Mouse (Mus musculus): ENCODE data around the gene Mboat2. TPM values are rescaled to one million over a fixed set of nuclear protein-coding genes. Genes with fewer than 3 reads are reported as not detected.

Mboat2 gene
- polyA plus RNA-seq, 1 experiment from 2014 or later: 51.7 TPM

DNA sequence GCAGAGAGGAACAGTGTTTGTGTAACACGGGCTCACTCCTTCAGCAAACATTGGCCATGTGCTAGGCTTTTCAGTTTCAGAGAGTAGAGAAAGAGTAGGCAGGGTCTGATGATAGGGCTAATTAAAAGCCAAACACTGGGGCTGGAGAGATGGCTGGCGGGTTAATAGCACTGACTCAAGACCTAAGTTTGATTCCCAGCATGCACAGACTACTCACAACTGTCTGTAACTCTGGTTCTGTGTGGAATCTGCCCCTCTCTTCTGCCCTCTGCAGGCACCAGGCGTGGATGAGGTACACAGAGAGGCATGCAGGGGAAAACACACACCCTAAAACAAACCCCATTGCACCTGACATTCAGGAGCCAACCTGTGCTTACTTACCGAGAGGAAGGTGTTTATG lies 14.7 kb downstream of the Mboat2 start:
- peaks cover 21% of the 10 kb centered on the region for H3K4me1 ChIP-seq (ENCODE audit: control insufficient read depth, insufficient read depth, low read length)
- H3K27me3 ChIP-seq (ENCODE audit: control insufficient read depth, insufficient read depth, low read length): no peaks in the 10 kb centered on the region
- ATAC-seq (ENCODE audit: insufficient number of reproducible peaks, low FRiP score, low TSS enrichment, low read depth): no peak
- H3K9me3 ChIP-seq (ENCODE audit: control insufficient read depth, low read length): no peaks in the 10 kb centered on the region
- H3K4me2 ChIP-seq (ENCODE audit: low read depth, severe bottlenecking): no peak overlapping the region
- DNase-seq (ENCODE audit: low spot score): no peak
- no peak overlapping the region for H3K4me3 ChIP-seq (ENCODE audit: low read depth, low read length)
- H3K36me3 ChIP-seq (ENCODE audit: control insufficient read depth, insufficient read depth, low read length): no peaks in the 10 kb centered on the region
- no peak overlapping the region for H3K9ac ChIP-seq (ENCODE audit: low read length)
- WGBS: 72% methylated on average over 4 of the region's 4 CpGs
- H3K27ac ChIP-seq (replicated peaks; ENCODE audit: low read depth, low read length): no peak overlapping the region

DNA sequence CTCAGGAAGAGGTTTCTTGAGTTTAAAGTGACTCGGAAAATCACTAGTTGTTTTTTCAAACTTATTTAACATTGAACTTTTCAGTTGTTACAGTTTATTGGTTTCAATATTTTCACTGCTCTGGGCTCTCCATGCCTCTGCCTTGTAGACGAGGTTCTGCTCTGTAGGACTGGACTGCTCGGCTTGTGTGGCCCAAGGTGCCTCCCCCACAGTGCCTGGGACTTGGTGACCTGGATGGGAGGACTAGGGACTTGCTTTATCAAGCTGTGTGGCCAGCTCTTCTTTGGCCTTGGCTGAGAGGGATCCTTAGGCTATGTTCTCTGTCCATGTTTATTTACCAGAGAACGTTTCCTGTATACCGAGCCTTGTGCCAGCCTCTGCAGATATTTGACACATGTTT lies 17.4 kb downstream of the Mboat2 start:
- H3K27me3 ChIP-seq (ENCODE audit: control insufficient read depth, insufficient read depth, low read length): no peaks in the 10 kb centered on the region
- DNase-seq (ENCODE audit: low spot score) (no peak), ATAC-seq (ENCODE audit: insufficient number of reproducible peaks, low FRiP score, low TSS enrichment, low read depth) (no peak)
- H3K9me3 ChIP-seq (ENCODE audit: control insufficient read depth, low read length): no peaks in the 10 kb centered on the region
- WGBS: 80% methylated on average over 5 of the region's 5 CpGs
- H3K27ac ChIP-seq (replicated peaks; ENCODE audit: low read depth, low read length): no peak overlapping the region
- H3K36me3 ChIP-seq (ENCODE audit: control insufficient read depth, insufficient read depth, low read length): no peaks in the 10 kb centered on the region
- peaks cover 9% of the 10 kb centered on the region for H3K4me1 ChIP-seq (ENCODE audit: control insufficient read depth, insufficient read depth, low read length)
- H3K9ac ChIP-seq (ENCODE audit: low read length): no peak overlapping the region
- no peak overlapping the region for H3K4me3 ChIP-seq (ENCODE audit: low read depth, low read length)
- no peak overlapping the region for H3K4me2 ChIP-seq (ENCODE audit: low read depth, severe bottlenecking)

DNA sequence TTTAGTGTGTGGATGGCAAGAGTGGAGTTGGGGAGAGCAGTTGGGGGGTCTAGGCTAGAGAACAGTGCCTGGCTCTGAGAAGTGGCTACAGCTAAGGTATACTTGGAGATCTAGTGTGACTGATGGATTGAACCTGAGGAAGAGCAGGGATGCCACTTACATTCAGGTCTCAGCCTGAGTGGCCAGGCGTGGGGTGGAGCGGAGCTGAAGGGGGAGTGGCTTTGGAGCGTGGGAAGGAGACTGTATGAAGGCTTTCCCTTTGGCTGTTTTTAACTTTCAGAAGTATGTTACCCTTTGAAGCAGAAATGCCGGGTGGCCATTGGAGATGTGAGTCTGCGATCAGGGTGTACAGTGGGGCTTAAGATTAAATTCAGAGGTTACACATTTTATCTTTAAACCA lies 26.7 kb downstream of the Mboat2 start:
- ATAC-seq (ENCODE audit: insufficient number of reproducible peaks, low FRiP score, low TSS enrichment, low read depth): no peak
- Histone ChIP-seq H3K4me2 (ENCODE audit: low read depth, severe bottlenecking) (no peak overlapping the region), H3K4me3 (ENCODE audit: low read depth, low read length) (no peak overlapping the region), H3K27me3 (ENCODE audit: control insufficient read depth, insufficient read depth, low read length) (no peaks in the 10 kb centered on the region), H3K4me1 (ENCODE audit: control insufficient read depth, insufficient read depth, low read length) (peaks cover 4% of the 10 kb centered on the region; the same call in 1 of the 2 replicates), H3K9ac (ENCODE audit: low read length) (no peak overlapping the region), H3K27ac (replicated peaks; ENCODE audit: low read depth, low read length) (no peak overlapping the region), H3K36me3 (ENCODE audit: control insufficient read depth, insufficient read depth, low read length) (no peaks in the 10 kb centered on the region), H3K9me3 (ENCODE audit: control insufficient read depth, low read length) (no peaks in the 10 kb centered on the region)
- WGBS: 92% methylated on average over 5 of the region's 5 CpGs
- no peak for DNase-seq (ENCODE audit: low spot score)

DNA sequence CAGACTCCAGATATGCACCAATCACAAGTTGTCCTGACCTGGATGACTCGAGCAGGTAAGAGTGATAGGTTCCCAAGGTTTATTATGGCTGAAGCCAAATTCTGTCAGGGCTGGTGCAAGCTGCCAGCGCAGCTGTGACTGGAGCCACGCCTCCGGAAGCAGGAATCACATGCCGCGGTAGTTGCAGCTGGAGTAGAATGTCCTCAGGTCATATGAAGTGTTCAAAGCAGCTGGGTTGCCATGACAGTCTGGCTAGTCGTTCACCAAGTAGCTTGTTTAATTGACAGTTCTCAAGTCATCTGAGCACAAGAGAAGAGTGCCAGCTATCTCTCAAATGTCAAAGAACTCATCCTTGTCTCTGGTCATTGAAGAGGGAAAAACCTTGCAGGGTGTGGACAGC lies 28.7 kb downstream of the Mboat2 start:
- WGBS: 67% methylated on average over 7 of the region's 7 CpGs

DNA sequence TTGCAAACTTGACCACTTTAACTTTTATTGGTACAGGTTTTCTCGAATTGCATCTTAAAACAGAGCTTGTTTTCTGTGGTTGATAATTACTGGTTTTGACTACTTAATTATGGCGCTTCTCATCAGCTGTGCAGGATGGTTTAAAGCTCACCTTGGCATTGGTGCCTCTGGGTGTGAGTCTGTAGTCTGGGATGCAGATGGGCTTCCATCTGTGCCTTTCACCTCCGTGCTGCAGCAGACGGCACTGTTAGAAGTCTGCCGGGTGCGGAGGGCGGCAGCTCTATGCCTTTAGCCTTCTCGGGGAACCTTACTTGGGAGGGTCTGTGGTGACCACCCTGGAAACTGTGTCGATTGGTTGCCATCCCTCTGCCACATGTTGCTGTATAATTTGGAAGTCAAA lies 29.8 kb downstream of the Mboat2 start:
- no peak overlapping the region for H3K27ac ChIP-seq (replicated peaks; ENCODE audit: low read depth, low read length)
- H3K9ac ChIP-seq (ENCODE audit: low read length): no peak overlapping the region
- ATAC-seq (ENCODE audit: insufficient number of reproducible peaks, low FRiP score, low TSS enrichment, low read depth) (no peak), DNase-seq (ENCODE audit: low spot score) (no peak)
- H3K9me3 ChIP-seq (ENCODE audit: control insufficient read depth, low read length): no peaks in the 10 kb centered on the region
- 82% methylated on average over 9 of the region's 9 CpGs for WGBS
- peaks cover 4% of the 10 kb centered on the region; the same call in 1 of the 2 replicates for H3K4me1 ChIP-seq (ENCODE audit: control insufficient read depth, insufficient read depth, low read length)
- H3K4me3 ChIP-seq (ENCODE audit: low read depth, low read length): no peak overlapping the region
- no peaks in the 10 kb centered on the region for H3K36me3 ChIP-seq (ENCODE audit: control insufficient read depth, insufficient read depth, low read length)
- no peaks in the 10 kb centered on the region for H3K27me3 ChIP-seq (ENCODE audit: control insufficient read depth, insufficient read depth, low read length)
- no peak overlapping the region for H3K4me2 ChIP-seq (ENCODE audit: low read depth, severe bottlenecking)

More for the DNA sequence above, 28.7 kb downstream of the Mboat2 start:
- Histone ChIP-seq H3K4me1 (ENCODE audit: control insufficient read depth, insufficient read depth, low read length) (peaks cover 4% of the 10 kb centered on the region; the same call in 1 of the 2 replicates), H3K27me3 (ENCODE audit: control insufficient read depth, insufficient read depth, low read length) (no peaks in the 10 kb centered on the region), H3K4me3 (ENCODE audit: low read depth, low read length) (no peak overlapping the region), H3K9me3 (ENCODE audit: control insufficient read depth, low read length) (no peaks in the 10 kb centered on the region), H3K4me2 (ENCODE audit: low read depth, severe bottlenecking) (no peak overlapping the region), H3K36me3 (ENCODE audit: control insufficient read depth, insufficient read depth, low read length) (no peaks in the 10 kb centered on the region), H3K9ac (ENCODE audit: low read length) (no peak overlapping the region), H3K27ac (replicated peaks; ENCODE audit: low read depth, low read length) (no peak overlapping the region)
- DNase-seq (ENCODE audit: low spot score) (no peak), ATAC-seq (ENCODE audit: insufficient number of reproducible peaks, low FRiP score, low TSS enrichment, low read depth) (no peak)

DNA sequence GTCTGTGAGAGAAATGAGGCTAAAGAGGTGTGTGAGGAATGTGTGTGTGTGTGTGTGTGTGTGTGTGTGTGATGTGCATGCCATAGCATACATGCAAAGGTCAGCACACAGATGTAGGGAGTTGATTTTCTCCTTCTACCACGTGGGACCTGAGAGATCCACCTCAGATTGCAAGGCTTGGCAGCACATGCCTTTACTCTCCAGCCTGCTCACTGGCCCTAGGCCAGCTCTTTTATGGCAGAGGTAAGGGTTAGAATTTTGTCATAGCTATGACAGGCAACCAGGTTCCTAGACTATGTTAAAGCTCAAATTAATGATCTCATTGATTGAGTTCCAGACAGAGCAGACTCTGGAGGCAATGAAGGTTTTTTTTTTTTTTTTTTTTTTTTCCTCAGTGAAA lies 33.1 kb downstream of the Mboat2 start:
- Histone ChIP-seq H3K9ac (ENCODE audit: low read length) (no peak overlapping the region), H3K4me1 (ENCODE audit: control insufficient read depth, insufficient read depth, low read length) (peaks cover 9% of the 10 kb centered on the region), H3K36me3 (ENCODE audit: control insufficient read depth, insufficient read depth, low read length) (no peaks in the 10 kb centered on the region), H3K27me3 (ENCODE audit: control insufficient read depth, insufficient read depth, low read length) (no peaks in the 10 kb centered on the region), H3K4me3 (ENCODE audit: low read depth, low read length) (no peak overlapping the region), H3K9me3 (ENCODE audit: control insufficient read depth, low read length) (no peaks in the 10 kb centered on the region), H3K4me2 (ENCODE audit: low read depth, severe bottlenecking) (no peak overlapping the region), H3K27ac (replicated peaks; ENCODE audit: low read depth, low read length) (no peak overlapping the region)
- DNase-seq (ENCODE audit: low spot score): no peak
- WGBS: 63% methylated on average over 1 of the region's 1 CpGs
- no peak for ATAC-seq (ENCODE audit: insufficient number of reproducible peaks, low FRiP score, low TSS enrichment, low read depth)

DNA sequence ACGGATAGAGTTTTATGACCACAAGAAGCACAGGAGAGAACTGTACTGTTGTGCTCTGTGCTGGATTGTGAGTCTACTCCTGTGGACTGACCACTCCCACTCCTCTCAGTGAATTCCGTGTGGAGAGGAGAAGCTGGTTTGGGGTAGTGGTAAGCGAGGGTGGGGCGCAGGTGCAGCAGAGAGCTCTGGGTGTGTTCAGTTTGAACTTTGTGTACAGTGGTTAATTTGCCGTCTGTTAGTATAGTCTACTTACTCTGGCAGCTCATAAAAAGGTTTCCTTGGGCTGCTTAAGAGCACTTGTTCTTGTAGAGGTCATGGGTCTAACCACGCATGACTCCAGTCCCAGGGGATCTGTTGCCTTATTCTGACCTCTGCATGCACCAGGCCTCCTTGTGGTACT lies 36.0 kb downstream of the Mboat2 start:
- no peak overlapping the region for H3K27ac ChIP-seq (replicated peaks; ENCODE audit: low read depth, low read length)
- H3K9ac ChIP-seq (ENCODE audit: low read length): no peak overlapping the region
- no peak for DNase-seq (ENCODE audit: low spot score)
- no peak for ATAC-seq (ENCODE audit: insufficient number of reproducible peaks, low FRiP score, low TSS enrichment, low read depth)
- H3K4me2 ChIP-seq (ENCODE audit: low read depth, severe bottlenecking): no peak overlapping the region
- H3K27me3 ChIP-seq (ENCODE audit: control insufficient read depth, insufficient read depth, low read length): no peaks in the 10 kb centered on the region
- WGBS: 59% methylated on average over 6 of the region's 6 CpGs
- peaks cover 9% of the 10 kb centered on the region for H3K4me1 ChIP-seq (ENCODE audit: control insufficient read depth, insufficient read depth, low read length)
- H3K9me3 ChIP-seq (ENCODE audit: control insufficient read depth, low read length): no peaks in the 10 kb centered on the region
- no peak overlapping the region for H3K4me3 ChIP-seq (ENCODE audit: low read depth, low read length)
- no peaks in the 10 kb centered on the region for H3K36me3 ChIP-seq (ENCODE audit: control insufficient read depth, insufficient read depth, low read length)

DNA sequence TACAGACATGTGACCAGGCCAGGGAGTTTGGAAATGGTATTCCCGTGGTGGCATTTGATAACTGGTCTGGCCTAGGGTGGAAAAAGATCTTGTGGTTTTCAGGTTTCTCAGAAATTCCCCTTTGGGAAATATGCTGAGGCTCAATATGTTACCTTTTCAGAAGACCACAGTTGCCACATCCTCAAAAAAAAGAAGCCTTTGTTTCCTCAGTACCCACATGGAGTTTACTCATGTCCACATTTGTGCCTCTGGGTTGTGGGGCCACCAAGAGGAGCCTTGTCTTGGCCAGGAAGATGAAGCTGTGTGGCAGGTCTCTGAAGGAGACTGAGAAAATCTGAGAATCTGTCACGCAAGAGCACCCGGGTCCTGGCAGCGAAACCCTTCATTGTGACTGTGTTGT lies 38.0 kb downstream of the Mboat2 start:
- ATAC-seq (ENCODE audit: insufficient number of reproducible peaks, low FRiP score, low TSS enrichment, low read depth) (no peak), DNase-seq (ENCODE audit: low spot score) (no peak)
- Histone ChIP-seq H3K36me3 (ENCODE audit: control insufficient read depth, insufficient read depth, low read length) (no peaks in the 10 kb centered on the region), H3K9me3 (ENCODE audit: control insufficient read depth, low read length) (no peaks in the 10 kb centered on the region), H3K9ac (ENCODE audit: low read length) (no peak overlapping the region), H3K4me2 (ENCODE audit: low read depth, severe bottlenecking) (no peak overlapping the region), H3K27me3 (ENCODE audit: control insufficient read depth, insufficient read depth, low read length) (no peaks in the 10 kb centered on the region), H3K4me3 (ENCODE audit: low read depth, low read length) (no peak overlapping the region), H3K27ac (replicated peaks; ENCODE audit: low read depth, low read length) (no peak overlapping the region), H3K4me1 (ENCODE audit: control insufficient read depth, insufficient read depth, low read length) (peaks cover 9% of the 10 kb centered on the region)
- WGBS: 89% methylated on average over 4 of the region's 4 CpGs

DNA sequence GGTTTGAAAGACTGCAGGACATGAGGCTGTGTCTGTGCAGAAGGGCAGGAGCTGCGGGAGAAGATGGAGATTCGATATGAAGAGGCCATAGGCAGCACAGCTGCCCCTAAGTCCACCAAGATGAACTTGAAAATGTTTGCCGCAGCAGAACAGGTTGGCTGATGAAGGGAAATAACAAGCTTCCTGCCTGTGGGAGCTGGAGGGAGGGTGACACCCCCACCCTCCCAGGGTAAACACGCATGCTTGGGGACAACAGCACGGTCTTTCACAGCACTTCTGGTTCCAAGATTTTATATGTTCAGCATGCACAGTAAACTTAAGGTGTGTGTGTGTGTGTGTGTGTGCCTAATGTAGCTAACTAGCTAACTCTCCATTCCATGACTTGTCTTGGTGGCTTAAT lies 38.6 kb downstream of the Mboat2 start:
- peaks cover 9% of the 10 kb centered on the region for H3K4me1 ChIP-seq (ENCODE audit: control insufficient read depth, insufficient read depth, low read length)
- H3K4me2 ChIP-seq (ENCODE audit: low read depth, severe bottlenecking): no peak overlapping the region
- no peak overlapping the region for H3K9ac ChIP-seq (ENCODE audit: low read length)
- no peak overlapping the region for H3K27ac ChIP-seq (replicated peaks; ENCODE audit: low read depth, low read length)
- ATAC-seq (ENCODE audit: insufficient number of reproducible peaks, low FRiP score, low TSS enrichment, low read depth) (no peak), DNase-seq (ENCODE audit: low spot score) (no peak)
- H3K27me3 ChIP-seq (ENCODE audit: control insufficient read depth, insufficient read depth, low read length): no peaks in the 10 kb centered on the region
- H3K36me3 ChIP-seq (ENCODE audit: control insufficient read depth, insufficient read depth, low read length): no peaks in the 10 kb centered on the region
- no peaks in the 10 kb centered on the region for H3K9me3 ChIP-seq (ENCODE audit: control insufficient read depth, low read length)
- H3K4me3 ChIP-seq (ENCODE audit: low read depth, low read length): no peak overlapping the region
- 68% methylated on average over 5 of the region's 5 CpGs for WGBS
